Mouse (Mus musculus) heart, embryonic 13.5 days (tissue): ENCODE measurements around the gene H2-DMb1. TPM values are rescaled to one million over a fixed set of nuclear protein-coding genes. Genes with fewer than 3 reads are reported as not detected.

Experiments
- ATAC-seq: fragments of 200-750 bp; cut with Nextera tagmentation; 2 replicates; pipeline ENCODE4 v1.8.0; 2017; ENCODE audit warnings: moderate TSS enrichment; ENCODE audit not compliant: insufficient number of reproducible peaks, low FRiP score, low TSS enrichment; ENCODE audit errors: extremely low read depth
- H3K27ac ChIP-seq: fragments of 300-500 bp; sonication (generic); replicated peaks from 2 replicates; pipeline ENCODE4 v1.5.1; 2015; ENCODE audit warnings: moderate library complexity, mild to moderate bottlenecking, inconsistent platforms
- H3K27me3 ChIP-seq: fragments of 300-500 bp; sonication (generic); replicated peaks from 2 replicates; pipeline ENCODE4 v1.6.1; 2015; ENCODE audit warnings: mild to moderate bottlenecking, inconsistent platforms
- H3K36me3 ChIP-seq: fragments of 300-500 bp; sonication (generic); 2 replicates; pipeline ENCODE4 v1.6.1; 2015; ENCODE audit warnings: mild to moderate bottlenecking, inconsistent platforms
- H3K4me1 ChIP-seq: fragments of 300-500 bp; sonication (generic); 2 replicates; pipeline ENCODE4 v1.6.1; 2015; ENCODE audit warnings: inconsistent platforms
- H3K4me2 ChIP-seq: fragments of 300-500 bp; sonication (generic); 2 replicates; pipeline ENCODE4 v1.6.1; 2015; ENCODE audit warnings: inconsistent platforms, mild to moderate bottlenecking, moderate library complexity
- H3K4me3 ChIP-seq: fragments of 300-500 bp; sonication (generic); 2 replicates; pipeline ENCODE4 v1.5.1; 2015; ENCODE audit warnings: moderate library complexity, mild to moderate bottlenecking, inconsistent platforms
- H3K9ac ChIP-seq: fragments of 300-500 bp; sonication (generic); 2 replicates; pipeline ENCODE4 v1.6.1; 2015; ENCODE audit warnings: inconsistent platforms, mild to moderate bottlenecking, moderate library complexity
- H3K9me3 ChIP-seq: fragments of 300-500 bp; sonication (generic); 2 replicates; pipeline ENCODE4 v1.6.1; 2016; ENCODE audit warnings: inconsistent platforms
- WGBS: fragments of 180-500 bp; shearing (Covaris S2); methylation state at CpG from one replicate; pipeline ENCODE4 v1.1.7; 2015; ENCODE audit warnings: mixed read lengths; 5-methylcytosine and 5-hydroxymethylcytosine counted together
- polyA plus RNA-seq: library from polyadenylated mRNA; unstranded; fragments of >200 nt; fragmentation: Nextera tagmentation; extraction: Ambion mirVana; gene quantifications from 2 replicates; pipeline ENCODE4 v1.2.1, GENCODE M21; 2015

Gene H2-DMb1
- polyA plus RNA-seq, 1 experiment from 2014 or later: 0.27 TPM

GRCm38 (mm10) chr17:34117421-34118112 lies 35.3 kb upstream of the H2-DMb1 start:
- no peaks in the 10 kb centered on the region for H3K9me3 ChIP-seq
- ATAC-seq: no peak
- H3K36me3 ChIP-seq: peaks cover 67% of the 10 kb centered on the region
- peak overlapping the region; percentile 100 for H3K4me2 ChIP-seq
- H3K27me3 ChIP-seq: no peaks in the 10 kb centered on the region
- peaks cover 26% of the 10 kb centered on the region for H3K4me1 ChIP-seq
- 0% methylated on average over 5 of the region's 5 CpGs for WGBS
- peak overlapping the region; percentile 99 for H3K4me3 ChIP-seq
- peak overlapping the region; percentile 99 for H3K9ac ChIP-seq
- peak overlapping the region; percentile 100 for H3K27ac ChIP-seq

GRCm38 (mm10) chr17:34118113-34118872 lies 34.6 kb upstream of the H2-DMb1 start:
- Histone ChIP-seq H3K9ac (peak overlapping the region; percentile 99), H3K27me3 (no peaks in the 10 kb centered on the region), H3K4me1 (peaks cover 28% of the 10 kb centered on the region), H3K27ac (peak overlapping the region; percentile 100), H3K4me3 (peak overlapping the region; percentile 99), H3K36me3 (peaks cover 59% of the 10 kb centered on the region), H3K4me2 (peak overlapping the region; percentile 100), H3K9me3 (no peaks in the 10 kb centered on the region)
- ATAC-seq: no peak
- WGBS: under 1% methylated on average over 67 of the region's 67 CpGs

GRCm38 (mm10) chr17:34118873-34119248 lies 34.0 kb upstream of the H2-DMb1 start:
- no peaks in the 10 kb centered on the region for H3K9me3 ChIP-seq
- H3K9ac ChIP-seq: peak overlapping the region; percentile 99
- H3K4me3 ChIP-seq: peak overlapping the region; percentile 99
- H3K4me2 ChIP-seq: peak overlapping the region; percentile 100
- no peaks in the 10 kb centered on the region for H3K27me3 ChIP-seq
- no peak for ATAC-seq
- H3K27ac ChIP-seq: peak overlapping the region; percentile 100
- under 1% methylated on average over 38 of the region's 38 CpGs for WGBS
- peaks cover 54% of the 10 kb centered on the region for H3K36me3 ChIP-seq
- H3K4me1 ChIP-seq: peaks cover 34% of the 10 kb centered on the region

- Histone ChIP-seq H3K27ac (peak within 1 kb of the TSS; percentile 100), H3K4me1 (peaks cover 40% of the 10 kb centered on the region), H3K4me3 (peak within 1 kb of the TSS; percentile 99), H3K9me3 (no peaks in the 10 kb centered on the region), H3K27me3 (no peaks in the 10 kb centered on the region), H3K9ac (peak within 1 kb of the TSS; percentile 100), H3K4me2 (peak within 1 kb of the TSS; percentile 100), H3K36me3 (peaks cover 47% of the 10 kb centered on the region)
- peak; percentile 52 for ATAC-seq
- under 1% methylated on average over 96 of the region's 96 CpGs for WGBS
Observed at GRCm38 (mm10) chr17:34119249-34120179, 33.4 kb upstream of the H2-DMb1 start, which contains the start of gene H2-DMa. Gene H2-DMa (plus strand): TSS chr17:34119541.

- no peaks in the 10 kb centered on the region for H3K27me3 ChIP-seq
- no peaks in the 10 kb centered on the region for H3K9me3 ChIP-seq
- WGBS: 1% methylated on average over 30 of the region's 42 CpGs
- H3K9ac ChIP-seq: peak overlapping the region; percentile 100
- peaks cover 40% of the 10 kb centered on the region for H3K36me3 ChIP-seq
- peak overlapping the region; percentile 100 for H3K4me2 ChIP-seq
- H3K27ac ChIP-seq: peak overlapping the region; percentile 100
- peaks cover 40% of the 10 kb centered on the region for H3K4me1 ChIP-seq
- peak; percentile 3; the same call in 1 of the 2 replicates for ATAC-seq
- H3K4me3 ChIP-seq: peak overlapping the region; percentile 99
Observed at GRCm38 (mm10) chr17:34120180-34120723, 32.6 kb upstream of the H2-DMb1 start.

GRCm38 (mm10) chr17:34120814-34121171 lies 32.1 kb upstream of the H2-DMb1 start:
- Histone ChIP-seq H3K4me3 (peak overlapping the region; percentile 99), H3K4me2 (peak overlapping the region; percentile 100), H3K9ac (peak overlapping the region; percentile 100), H3K36me3 (peaks cover 36% of the 10 kb centered on the region), H3K4me1 (peaks cover 35% of the 10 kb centered on the region), H3K27me3 (no peaks in the 10 kb centered on the region), H3K9me3 (no peaks in the 10 kb centered on the region), H3K27ac (peak overlapping the region; percentile 100)
- WGBS: under 1% methylated on average over 30 of the region's 31 CpGs
- peak; percentile 5 for ATAC-seq

- peaks cover 31% of the 10 kb centered on the region for H3K4me1 ChIP-seq
- peak overlapping the region; percentile 100 for H3K27ac ChIP-seq
- peaks cover 36% of the 10 kb centered on the region for H3K36me3 ChIP-seq
- H3K4me3 ChIP-seq: peak overlapping the region; percentile 99
- peak overlapping the region; percentile 100 for H3K4me2 ChIP-seq
- peak overlapping the region; percentile 100 for H3K9ac ChIP-seq
- peak; percentile 0; the same call in 1 of the 2 replicates for ATAC-seq
- no peaks in the 10 kb centered on the region for H3K9me3 ChIP-seq
- 0% methylated on average over 35 of the region's 35 CpGs for WGBS
- H3K27me3 ChIP-seq: no peaks in the 10 kb centered on the region
Observed at GRCm38 (mm10) chr17:34121172-34121878, 31.5 kb upstream of the H2-DMb1 start.

GRCm38 (mm10) chr17:34121879-34122187 lies 31.0 kb upstream of the H2-DMb1 start:
- Histone ChIP-seq H3K4me3 (peak overlapping the region; percentile 99), H3K4me1 (peaks cover 31% of the 10 kb centered on the region), H3K9ac (peak overlapping the region; percentile 100), H3K36me3 (peaks cover 36% of the 10 kb centered on the region), H3K9me3 (no peaks in the 10 kb centered on the region), H3K27ac (peak overlapping the region; percentile 100), H3K4me2 (peak overlapping the region; percentile 100), H3K27me3 (no peaks in the 10 kb centered on the region)
- WGBS: 4% methylated on average over 6 of the region's 10 CpGs
- ATAC-seq: no peak

- peak; percentile 45 for ATAC-seq
- Histone ChIP-seq H3K4me1 (peaks cover 32% of the 10 kb centered on the region), H3K4me2 (peak within 1 kb of the TSS; percentile 100), H3K36me3 (peaks cover 32% of the 10 kb centered on the region), H3K9ac (peak within 1 kb of the TSS; percentile 100), H3K4me3 (peak within 1 kb of the TSS; percentile 99), H3K27me3 (no peaks in the 10 kb centered on the region), H3K9me3 (no peaks in the 10 kb centered on the region), H3K27ac (peak within 1 kb of the TSS; percentile 100)
- WGBS: under 1% methylated on average over 73 of the region's 75 CpGs
Observed at GRCm38 (mm10) chr17:34122188-34122984, 30.5 kb upstream of the H2-DMb1 start, which contains the start of gene Brd2. Gene Brd2 (minus strand): TSS chr17:34122634.

- Histone ChIP-seq H3K4me1 (peaks cover 40% of the 10 kb centered on the region), H3K27me3 (no peaks in the 10 kb centered on the region), H3K9me3 (no peaks in the 10 kb centered on the region), H3K4me3 (peak overlapping the region; percentile 99), H3K27ac (peak overlapping the region; percentile 100), H3K9ac (peak overlapping the region; percentile 100), H3K36me3 (peaks cover 26% of the 10 kb centered on the region), H3K4me2 (peak overlapping the region; percentile 100)
- WGBS: 1% methylated on average over 7 of the region's 7 CpGs
- no peak for ATAC-seq
Observed at GRCm38 (mm10) chr17:34123111-34123510, 29.8 kb upstream of the H2-DMb1 start.
